Mouse (Mus musculus): ENCODE data around the gene Vdac2. TPM values are rescaled to one million over a fixed set of nuclear protein-coding genes. Genes with fewer than 3 reads are reported as not detected.

Vdac2 gene
- 100 to 1,000 TPM; 242 to 259 (median 244) TPM for polyA plus RNA-seq (2017; shearing (Covaris generic))

- no peak for ATAC-seq
These were observed at the start of gene Vdac2 for GRCm38 (mm10) chr14:21824938-21825337. Gene Vdac2, plus strand, starts transcription at chr14:21825238.

GRCm38 (mm10) chr14:21776201-21776600 lies 48.8 kb upstream of the Vdac2 start:
- no peak for ATAC-seq

- ATAC-seq = no peak
These were observed 38.5 kb upstream of the Vdac2 start for GRCm38 (mm10) chr14:21786500-21786899.

GRCm38 (mm10) chr14:21787374-21787773 lies 37.7 kb upstream of the Vdac2 start:
- no peak for ATAC-seq

- ATAC-seq = no peak
These were observed 36.9 kb upstream of the Vdac2 start for GRCm38 (mm10) chr14:21788121-21788520.

- no peak for ATAC-seq
These were observed 34.3 kb upstream of the Vdac2 start for GRCm38 (mm10) chr14:21790585-21791251.

- no peak for ATAC-seq
These were observed 33.3 kb upstream of the Vdac2 start for GRCm38 (mm10) chr14:21791722-21792121.

GRCm38 (mm10) chr14:21792250-21792649 lies 32.8 kb upstream of the Vdac2 start:
- ATAC-seq = no peak

- ATAC-seq = no peak
These were observed 24.4 kb upstream of the Vdac2 start for GRCm38 (mm10) chr14:21800641-21801040.

GRCm38 (mm10) chr14:21801624-21802023 lies 23.4 kb upstream of the Vdac2 start:
- ATAC-seq = no peak

GRCm38 (mm10) chr14:21802543-21803206 lies 22.4 kb upstream of the Vdac2 start:
- ATAC-seq = no peak

- no peak for ATAC-seq
These were observed 18.8 kb upstream of the Vdac2 start for GRCm38 (mm10) chr14:21806203-21806602.

- ATAC-seq = no peak
These were observed 18.3 kb upstream of the Vdac2 start for GRCm38 (mm10) chr14:21806631-21807160.

GRCm38 (mm10) chr14:21808208-21808922 lies 16.7 kb upstream of the Vdac2 start:
- no peak for ATAC-seq

GRCm38 (mm10) chr14:21809418-21809817 lies 15.6 kb upstream of the Vdac2 start:
- ATAC-seq = no peak

- no peak for ATAC-seq
These were observed 13.7 kb upstream of the Vdac2 start for GRCm38 (mm10) chr14:21811301-21811700.

- no peak for ATAC-seq
These were observed 13.2 kb upstream of the Vdac2 start for GRCm38 (mm10) chr14:21811744-21812393.

- peak; percentile 77 for ATAC-seq
These were observed 12.4 kb upstream of the Vdac2 start for GRCm38 (mm10) chr14:21812590-21813162.

GRCm38 (mm10) chr14:21813216-21813615 lies 11.8 kb upstream of the Vdac2 start:
- ATAC-seq = peak; percentile 55

GRCm38 (mm10) chr14:21813847-21814246 lies 11.2 kb upstream of the Vdac2 start:
- no peak for ATAC-seq

- ATAC-seq = no peak
These were observed 10.4 kb upstream of the Vdac2 start for GRCm38 (mm10) chr14:21814606-21815005.

GRCm38 (mm10) chr14:21816255-21816654 lies 8.8 kb upstream of the Vdac2 start:
- no peak for ATAC-seq
